Comparison of ENCODE assay signal across 13 mouse cellular contexts in the genomic region with DNA sequence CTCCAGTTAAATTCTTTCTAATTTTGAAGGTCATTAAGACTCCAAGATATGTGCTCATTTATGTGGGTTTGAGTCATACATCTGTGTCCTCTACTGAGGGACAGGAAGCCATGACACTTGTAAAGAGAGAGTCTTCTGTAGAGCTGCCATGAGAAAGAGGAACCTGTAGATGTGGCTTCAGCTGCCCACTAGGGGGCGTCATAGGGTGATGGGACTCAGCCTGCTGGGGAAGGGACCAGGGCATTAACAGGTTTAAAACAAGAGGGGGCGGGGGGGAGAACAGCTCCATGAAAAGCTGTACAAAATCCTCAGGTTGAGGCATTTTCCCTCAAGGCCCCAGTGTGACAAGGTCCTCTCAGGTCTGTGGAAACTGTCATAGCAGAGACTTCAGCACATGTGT.
A peak's percentile ranks its signal among the peaks of the same experiment; 100 is the strongest.
DNase-seq lines count a peak whose midpoint lies in the region; ATAC-seq and TF ChIP-seq lines count a peak whose summit lies in the region.
"Had no signal": no experiment of that assay in that cellular context is flagged by ENCODE, and none has a peak within 500 bp of the region (broad histone marks: within the 10 kb centered on the region; RNA-seq: fewer than 3 reads in every experiment).

No protein-coding gene starts in this region.

- no peaks in the 10 kb centered on the region for H3K4me1 ChIP-seq in kidney, postnatal 0 days (replicated peaks; ENCODE audit: insufficient read depth, low read length)
- no peaks in the 10 kb centered on the region for H3K4me1 ChIP-seq in ES-Bruce4 (ENCODE audit: control insufficient read depth, insufficient read depth, low read length)
- H3K4me1 ChIP-seq: embryonic facial prominence, embryonic 12.5 days; forebrain, embryonic 10.5 days had no signal

- H3K4me3 ChIP-seq in kidney, postnatal 0 days (replicated peaks; ENCODE audit: low read depth, low read length), result no peak overlapping the region
- H3K4me3 ChIP-seq in ES-Bruce4 (ENCODE audit: low read depth, low read length), result no peak overlapping the region
- H3K4me3 ChIP-seq: embryonic facial prominence, embryonic 12.5 days; forebrain, embryonic 10.5 days; heart, embryonic 13.5 days had no signal

- H3K4me2 ChIP-seq in kidney, postnatal 0 days (ENCODE audit: low read length), result no peak overlapping the region
- H3K4me2 ChIP-seq: embryonic facial prominence, embryonic 12.5 days; heart, embryonic 13.5 days had no signal

- 63% methylated on average over 2 of the region's 2 CpGs for WGBS in kidney, postnatal 0 days

- no peaks in the 10 kb centered on the region for H3K36me3 ChIP-seq in kidney, postnatal 0 days (ENCODE audit: insufficient read depth, low read length)
- H3K36me3 ChIP-seq in ES-Bruce4 (ENCODE audit: control insufficient read depth, insufficient read depth, low read length, poor library complexity, severe bottlenecking), result no peaks in the 10 kb centered on the region
- H3K36me3 ChIP-seq: embryonic facial prominence, embryonic 12.5 days; forebrain, embryonic 10.5 days; heart, embryonic 13.5 days had no signal

- TF ChIP-seq EP300 in ES-Bruce4 (IDR thresholded peaks at IDR 0.05; ENCODE audit: insufficient read depth, low read depth, low read length), result no peak

- no peak for DNase-seq in kidney, postnatal 0 days (ENCODE audit: low spot score)
- no peak for DNase-seq in kidney, adult 18-20 months
- DNase-seq in 416B (ENCODE audit: low read depth), result peak; percentile 46
- no peak for DNase-seq in frontal cortex, postnatal 10 days (ENCODE audit: low spot score in 2 of 2)
- no peak for DNase-seq in frontal cortex, adult 2 months (ENCODE audit: extremely low spot score in 1 of 2, low spot score in 1 of 2)
- DNase-seq: cerebellum, postnatal 14 days; kidney, adult 8-10 months; lung, adult 18-20 months had no signal

- no peaks in the 10 kb centered on the region for H3K27me3 ChIP-seq in kidney, postnatal 0 days (ENCODE audit: insufficient read depth, low read length)
- no peaks in the 10 kb centered on the region for H3K27me3 ChIP-seq in ES-Bruce4 (ENCODE audit: control insufficient read depth, insufficient read depth, low read length, poor library complexity, severe bottlenecking)
- H3K27me3 ChIP-seq: embryonic facial prominence, embryonic 12.5 days had no signal

- ATAC-seq in kidney, postnatal 0 days (replicated peaks; ENCODE audit: low FRiP score, low read depth), result no peak
- ATAC-seq in granulocyte monocyte progenitor cell, adult 5-6 weeks (replicated peaks; ENCODE audit: poor library complexity, severe bottlenecking), result peak; percentile 42; the same call in 1 of the 2 replicates

- H3K27ac ChIP-seq in kidney, postnatal 0 days, result no peak overlapping the region
- no peak overlapping the region for H3K27ac ChIP-seq in ES-Bruce4 (ENCODE audit: insufficient read depth, low read length)
- H3K27ac ChIP-seq: embryonic facial prominence, embryonic 12.5 days; forebrain, embryonic 10.5 days; heart, embryonic 13.5 days had no signal

- no peak for TF ChIP-seq POLR2A in ES-Bruce4 (IDR thresholded peaks at IDR 0.05; ENCODE audit: insufficient read depth, low read length)

- TF ChIP-seq CTCF in kidney, postnatal 0 days (IDR thresholded peaks at IDR 0.05; ENCODE audit: low read depth), result peak; percentile 42; the same call in 1 of the 2 replicates
- TF ChIP-seq CTCF in ES-Bruce4 (IDR thresholded peaks at IDR 0.05; ENCODE audit: low read depth, low read length), result peak; percentile 41

- H3K9me3 ChIP-seq in kidney, postnatal 0 days (replicated peaks; ENCODE audit: low read length), result no peaks in the 10 kb centered on the region
- H3K9me3 ChIP-seq in ES-Bruce4 (replicated peaks; ENCODE audit: control insufficient read depth, insufficient read depth, low read length, poor library complexity, severe bottlenecking), result no peaks in the 10 kb centered on the region
- H3K9me3 ChIP-seq: embryonic facial prominence, embryonic 12.5 days; forebrain, embryonic 10.5 days; heart, embryonic 13.5 days had no signal

- H3K9ac ChIP-seq in kidney, postnatal 0 days (ENCODE audit: low read depth, low read length), result no peak overlapping the region
- H3K9ac ChIP-seq in ES-Bruce4 (ENCODE audit: low read depth, poor library complexity, severe bottlenecking), result no peak overlapping the region
- H3K9ac ChIP-seq: embryonic facial prominence, embryonic 12.5 days; heart, embryonic 13.5 days had no signal
